Mouse (Mus musculus): ENCODE measurements at regions not wholly inside any gene's neighbourhood (a gene's known extent, or its start where the extent isn't known, plus 50 kb on each side); places are given as distances from the start of the nearest gene placed in this dataset.
"Not testable (repeated sequence)": the region's sequence is repeated elsewhere in the genome, so short reads cannot be mapped to it uniquely, and the experiment has no call there.

DNA sequence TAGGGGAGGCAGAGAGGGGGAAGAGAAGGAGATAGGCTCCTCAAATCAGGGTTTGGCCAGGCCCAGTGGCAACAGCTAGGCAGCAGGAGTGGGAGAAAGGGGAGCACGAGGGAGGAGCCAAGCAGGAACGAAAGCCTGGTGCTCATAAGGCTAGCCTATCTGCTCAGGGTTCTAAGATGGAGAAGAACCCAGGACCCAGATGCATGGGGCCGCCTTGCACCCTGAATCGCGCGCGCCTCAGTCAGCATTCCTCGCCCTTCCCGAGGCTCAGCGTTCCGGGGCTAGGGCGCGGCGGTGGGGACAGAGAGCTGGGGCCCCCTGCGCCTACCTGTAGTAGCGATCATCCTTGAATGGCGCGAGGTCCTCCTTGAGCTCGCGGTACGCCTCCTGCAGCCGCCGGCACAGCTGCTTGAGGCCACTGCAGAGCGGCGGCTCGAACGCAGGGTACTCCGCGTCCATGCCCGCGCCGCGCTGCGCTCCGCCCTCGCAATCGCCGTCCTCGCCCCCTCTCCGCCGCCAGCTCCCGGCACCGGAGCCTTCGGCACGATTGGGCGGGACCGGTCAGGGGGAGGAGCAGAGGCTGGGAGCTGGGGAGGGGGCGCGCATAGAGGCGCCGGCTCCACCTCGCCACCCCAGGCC lies 60.1 kb downstream of the Dynlt1b start:
- not testable (repeated sequence) for DNase-seq (ENCODE audit: low spot score)

DNA sequence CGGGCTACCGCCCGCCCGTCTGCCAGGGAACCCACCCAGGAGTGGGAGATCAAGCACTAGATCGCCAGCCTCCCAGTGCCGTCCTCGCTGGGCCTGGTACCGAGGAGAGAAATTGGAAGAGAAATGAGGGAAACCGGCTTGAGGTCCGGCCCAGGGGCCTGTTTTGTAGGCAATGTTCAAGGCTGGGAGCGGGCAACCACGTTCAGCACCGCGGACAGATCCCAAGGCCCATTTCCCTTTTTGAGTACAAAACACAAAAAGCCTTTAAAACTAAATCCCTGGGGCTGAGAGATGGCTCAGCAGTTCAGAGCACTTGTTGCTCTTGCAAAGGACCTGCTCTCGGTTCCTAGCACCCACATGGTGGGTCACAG lies 60.6 kb downstream of the Dynlt1b start:
- DNase-seq (ENCODE audit: low spot score): not testable (repeated sequence)

DNA sequence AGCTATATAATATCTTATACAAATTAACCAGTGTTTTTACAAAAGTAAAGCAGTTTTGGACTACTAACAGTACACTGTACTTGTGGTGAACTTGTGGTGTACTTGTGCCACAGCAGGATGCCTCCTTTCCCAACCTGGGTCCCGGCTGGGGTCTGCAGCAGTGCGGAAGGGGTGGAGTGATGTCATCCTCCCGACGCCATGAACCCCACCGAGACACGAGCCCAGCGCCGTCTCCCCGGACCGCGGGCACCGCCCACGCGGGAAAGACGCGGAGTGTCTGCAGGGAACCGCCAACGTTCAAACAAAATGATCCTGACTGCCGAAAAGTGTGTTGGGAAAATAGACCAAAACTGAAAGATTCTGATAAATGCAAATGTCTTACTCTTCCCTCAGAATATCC lies 62.6 kb downstream of the Dynlt1b start:
- not testable (repeated sequence) for DNase-seq (ENCODE audit: low spot score)

DNA sequence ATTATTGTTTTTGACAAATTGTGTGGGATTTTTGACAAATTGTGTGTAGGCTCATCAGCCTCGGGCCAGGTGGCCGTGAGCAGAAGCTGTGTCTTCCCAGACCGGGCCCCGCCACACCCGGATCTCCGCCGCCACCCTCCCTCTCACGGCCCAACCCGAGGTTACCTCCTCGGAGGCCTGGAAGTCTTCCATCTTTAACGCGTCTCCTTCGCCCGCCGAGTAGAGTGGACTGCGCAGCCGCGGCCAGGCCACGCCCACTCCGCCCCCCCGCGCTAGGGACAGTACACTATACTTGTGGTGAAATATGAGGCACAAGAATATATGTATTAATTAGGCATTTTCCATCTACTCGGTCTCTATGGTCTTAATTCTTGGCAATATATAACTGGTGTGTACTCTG lies 63.0 kb downstream of the Dynlt1b start:
- DNase-seq (ENCODE audit: low spot score): peak; percentile 58

DNA sequence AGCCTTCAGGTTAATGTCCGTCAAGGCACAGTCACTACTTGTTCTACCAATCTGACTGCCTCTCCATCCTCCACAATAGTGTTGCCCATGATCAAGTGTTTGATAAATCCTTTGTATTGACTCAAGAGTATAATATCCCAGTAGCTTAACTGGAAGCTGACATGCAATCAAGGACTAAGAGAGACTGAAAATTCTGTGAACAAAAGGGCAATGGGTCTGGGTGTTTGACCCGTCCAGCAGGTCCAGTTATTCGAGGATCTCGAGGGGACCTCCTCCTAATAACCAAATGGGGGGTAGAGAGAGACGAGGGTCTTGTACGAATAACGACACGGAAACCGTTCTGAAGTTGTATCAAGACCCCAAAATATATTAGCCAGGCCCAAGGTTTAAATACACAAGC lies 66.6 kb downstream of the Dynlt1b start:
- not testable (repeated sequence) for DNase-seq (ENCODE audit: low spot score)

DNA sequence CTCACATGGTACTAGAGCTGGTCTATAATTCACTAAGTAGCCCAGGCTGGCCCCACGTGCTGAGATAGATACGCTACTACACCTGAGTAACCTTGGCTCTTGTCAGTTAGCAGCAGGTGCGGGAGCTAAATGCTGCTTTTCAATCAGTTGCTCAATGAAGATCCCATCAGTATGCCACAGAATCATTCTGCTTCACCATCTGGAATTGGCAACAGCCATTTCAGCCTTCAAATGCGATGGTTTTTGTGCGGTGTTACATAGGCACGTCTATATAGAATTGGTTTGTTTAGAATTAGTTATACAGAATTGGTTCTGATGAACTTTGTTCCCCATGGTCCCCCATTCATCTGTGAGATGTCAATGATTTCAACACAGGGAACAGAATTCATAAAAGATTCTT lies 72.8 kb downstream of the Dynlt1b start:
- DNase-seq (ENCODE audit: low spot score): not testable (repeated sequence)

DNA sequence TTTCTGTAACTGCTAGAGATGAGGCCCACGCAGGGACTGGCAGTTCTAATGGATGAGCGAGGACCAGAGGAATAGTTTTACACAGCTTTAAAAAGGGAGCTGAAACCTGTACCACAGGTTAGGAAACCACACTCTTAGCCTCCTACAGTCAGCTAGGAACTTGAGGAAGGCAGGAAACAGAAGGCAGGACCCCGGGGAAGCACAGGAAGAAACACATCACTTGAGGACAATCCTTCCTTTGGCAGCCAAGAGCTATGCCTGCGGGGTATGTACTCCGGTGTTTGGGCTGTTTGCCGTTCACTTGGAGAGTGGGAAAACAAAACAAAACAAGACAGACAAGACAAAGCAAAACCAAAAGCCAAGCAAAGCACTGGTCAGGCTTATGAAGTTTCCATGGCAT lies 76.0 kb downstream of the Dynlt1b start:
- not testable (repeated sequence) for DNase-seq (ENCODE audit: low spot score)

DNA sequence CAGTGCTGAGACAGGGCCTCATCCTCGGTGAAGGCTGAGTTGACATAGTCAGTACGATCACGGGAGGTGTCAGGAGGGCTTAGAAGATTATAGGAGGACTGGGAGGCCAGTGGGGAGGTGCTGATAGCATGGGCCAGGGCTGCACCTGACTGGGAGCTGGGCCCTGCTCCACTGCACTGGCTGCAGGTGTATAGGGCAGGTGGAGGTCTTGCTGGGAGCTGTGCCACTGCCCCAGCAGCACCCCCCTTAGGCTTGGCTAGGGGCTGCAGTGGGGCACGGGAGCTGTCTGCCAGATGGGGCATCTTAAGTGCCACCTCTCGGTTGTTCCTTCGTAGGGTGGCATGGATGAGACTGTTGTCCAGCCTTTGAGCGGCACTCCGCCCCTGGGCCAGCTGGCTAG lies 85.2 kb downstream of the Dynlt1b start:
- not testable (repeated sequence) for DNase-seq (ENCODE audit: low spot score)

DNA sequence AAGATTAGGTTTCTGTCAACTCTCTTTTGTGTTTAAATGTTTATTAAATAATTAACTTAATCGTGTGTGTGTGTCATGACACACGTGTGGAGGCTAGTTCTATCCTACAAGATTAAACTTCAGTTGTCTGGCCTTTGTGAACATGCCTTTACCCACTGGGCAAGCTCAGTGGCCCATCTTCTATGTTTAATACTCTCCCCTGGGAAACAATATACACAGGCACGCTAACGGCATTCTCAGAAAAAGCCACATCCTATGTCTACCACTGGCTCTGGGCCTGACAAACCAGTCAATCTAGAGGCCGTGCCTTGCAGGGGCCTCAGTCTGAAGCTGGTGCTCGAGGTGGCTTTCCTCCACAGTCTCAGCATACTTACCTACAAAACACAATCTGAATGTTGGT lies 82.4 kb upstream of the Dynlt1c start:
- DNase-seq (ENCODE audit: low spot score): not testable (repeated sequence)

DNA sequence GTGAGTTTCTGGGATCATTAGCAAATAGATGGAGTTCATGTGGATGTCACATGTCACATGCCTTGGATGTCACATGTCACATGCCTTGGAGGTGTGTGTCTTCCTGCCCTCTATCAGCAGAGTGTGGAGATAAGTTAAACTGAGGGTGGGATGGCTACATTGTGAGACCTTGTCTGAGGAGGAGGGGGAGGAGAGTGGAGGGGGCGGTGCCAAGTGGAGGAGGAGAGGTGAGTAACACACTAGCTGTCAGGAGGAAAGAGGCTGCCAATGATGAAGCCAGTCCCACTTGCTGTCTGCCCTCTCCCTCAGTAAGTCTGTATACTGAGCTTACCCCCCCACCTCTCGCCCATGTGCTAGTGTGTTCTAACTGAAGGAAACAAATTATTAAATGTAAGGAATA lies 81.5 kb upstream of the Dynlt1c start:
- DNase-seq (ENCODE audit: low spot score): not testable (repeated sequence)

DNA sequence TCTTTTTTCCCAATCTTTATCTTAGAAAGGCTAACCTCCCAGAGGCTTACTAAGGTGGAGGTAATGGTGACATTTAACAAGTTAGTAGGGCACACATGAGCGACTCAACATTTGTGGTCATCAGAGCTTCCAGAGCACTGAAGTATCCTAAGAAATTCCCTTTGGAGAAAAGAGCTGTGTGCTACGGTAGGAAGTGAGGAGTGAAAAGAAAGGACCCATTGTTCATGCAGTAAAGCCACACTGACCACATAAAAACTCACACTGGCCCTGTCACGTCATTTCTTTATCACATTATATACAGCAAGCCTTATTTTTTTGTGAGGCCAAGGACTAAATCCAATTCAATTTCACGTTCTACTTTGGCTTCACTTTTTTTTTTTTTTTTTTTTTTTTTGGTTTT lies 80.7 kb upstream of the Dynlt1c start:
- DNase-seq (ENCODE audit: low spot score): not testable (repeated sequence)

DNA sequence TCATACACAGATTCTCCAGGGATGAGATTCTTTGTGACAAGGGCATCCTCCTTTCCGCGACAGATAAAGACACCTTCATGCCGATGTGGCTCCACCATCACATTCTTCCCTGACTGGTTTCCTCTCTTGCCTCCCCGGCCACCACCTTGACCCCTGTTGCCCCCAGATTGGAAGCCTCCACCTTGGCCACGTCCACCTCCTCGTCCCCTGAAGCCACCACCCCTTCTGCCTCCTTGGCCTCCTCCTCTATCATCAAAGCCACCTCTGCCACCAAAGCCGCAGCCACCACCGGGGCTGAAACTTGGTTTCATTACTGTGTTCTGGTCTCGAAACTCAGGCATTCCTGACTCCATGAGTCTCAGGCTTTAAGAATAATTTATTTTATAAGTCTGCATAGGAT lies 79.3 kb upstream of the Dynlt1c start:
- DNase-seq (ENCODE audit: low spot score): not testable (repeated sequence)

DNA sequence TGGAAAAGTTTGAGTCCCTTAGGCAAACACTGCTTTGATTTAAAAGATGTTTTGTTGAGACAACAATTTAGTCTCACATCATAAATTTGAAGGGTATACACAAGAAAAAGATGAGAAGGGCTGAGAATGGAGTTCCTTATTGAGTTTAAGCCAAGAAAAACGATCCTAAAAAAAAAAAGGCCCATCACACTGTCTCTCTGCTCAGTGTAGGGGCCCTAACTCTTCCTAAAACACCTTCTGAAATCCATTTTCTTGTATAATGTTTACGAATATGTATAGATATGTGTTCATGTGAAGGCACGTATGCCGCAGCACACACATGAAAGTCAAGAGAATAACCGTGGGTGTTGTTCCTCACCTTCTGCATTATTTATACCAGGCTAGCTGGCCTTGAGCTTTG lies 62.7 kb upstream of the Dynlt1c start:
- DNase-seq (ENCODE audit: low spot score): not testable (repeated sequence)

DNA sequence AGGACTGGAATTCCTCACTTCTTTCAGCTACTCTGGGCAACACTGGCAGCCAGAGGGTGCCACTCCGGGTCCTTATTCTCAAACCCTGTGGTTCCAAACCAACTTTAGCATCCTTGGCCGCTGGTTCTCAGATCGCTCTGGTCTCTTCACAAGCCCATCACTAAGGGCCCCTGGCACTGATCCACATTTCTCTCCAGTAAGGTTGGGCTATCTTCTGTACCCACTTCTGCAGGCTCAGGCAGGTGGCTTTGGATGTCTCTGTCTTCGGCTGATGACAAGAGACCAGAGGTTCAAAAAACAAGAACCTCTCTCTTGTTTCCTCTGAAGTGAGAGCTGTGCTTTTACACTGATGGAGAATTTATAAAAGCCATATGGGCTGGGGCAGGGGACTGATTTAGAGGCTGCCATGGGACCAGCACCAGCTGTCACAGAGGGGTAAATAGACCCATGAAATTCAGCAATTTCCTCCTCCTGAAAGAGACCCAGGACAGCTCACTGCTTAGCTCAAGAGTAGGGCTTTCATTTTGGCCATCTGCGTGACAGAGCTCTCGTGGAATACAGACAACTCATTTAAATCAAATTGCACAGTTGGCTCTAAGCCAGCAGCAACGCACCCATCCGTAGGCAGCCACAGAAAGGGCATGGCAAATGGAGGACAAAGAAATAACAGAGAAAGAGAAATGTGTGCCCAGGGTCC lies 54.3 kb upstream of the Dynlt1c start:
- not testable (repeated sequence) for DNase-seq (ENCODE audit: low spot score)

DNA sequence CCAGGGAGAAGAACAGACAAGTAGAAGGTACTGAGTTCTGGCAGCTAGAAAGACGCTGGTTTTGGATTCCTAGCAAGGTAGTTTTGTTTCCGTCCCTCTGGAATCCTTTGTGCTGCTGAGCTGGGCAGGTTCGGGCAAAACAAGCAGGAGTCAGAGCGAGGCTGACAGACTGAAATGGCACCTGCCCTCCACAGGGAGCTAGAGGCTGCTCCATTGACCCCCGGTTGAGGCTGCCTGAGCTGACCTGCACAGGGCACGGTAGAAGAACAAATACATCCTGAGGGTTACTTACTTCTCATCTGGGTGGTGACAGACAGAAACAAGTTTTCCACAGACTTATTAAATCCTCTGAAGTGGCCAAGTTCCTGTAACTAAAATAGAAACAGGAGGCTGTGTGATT lies 53.5 kb upstream of the Dynlt1c start:
- not testable (repeated sequence) for DNase-seq (ENCODE audit: low spot score)
